Mouse (Mus musculus) heart, embryonic 10.5 days (tissue): ENCODE measurements at regions not wholly inside any gene's neighbourhood (a gene's known extent, or its start where the extent isn't known, plus 50 kb on each side); places are given as distances from the start of the nearest gene placed in this dataset.

Source experiments
- DNase-seq: peaks from one replicate; pipeline ENCODE4 v3.0.0-alpha.2; 2017; ENCODE audit warnings: low spot score
- H3K27ac ChIP-seq: fragments of 300-500 bp; sonication (generic); 2 replicates; pipeline ENCODE4 v1.5.1; 2016; ENCODE audit warnings: mild to moderate bottlenecking
- H3K27me3 ChIP-seq: fragments of 300-500 bp; sonication (generic); 2 replicates; pipeline ENCODE4 v1.6.1; 2016; ENCODE audit warnings: mild to moderate bottlenecking; ENCODE audit not compliant: poor library complexity, insufficient read depth, severe bottlenecking
- H3K36me3 ChIP-seq: fragments of 300-500 bp; sonication (generic); 2 replicates; pipeline ENCODE4 v1.6.1; 2016; ENCODE audit warnings: mild to moderate bottlenecking, moderate library complexity
- H3K4me1 ChIP-seq: fragments of 300-500 bp; sonication (generic); 2 replicates; pipeline ENCODE4 v1.6.1; 2016; ENCODE audit warnings: mild to moderate bottlenecking
- H3K4me3 ChIP-seq: fragments of 300-500 bp; sonication (generic); 2 replicates; pipeline ENCODE4 v1.5.1; 2016; ENCODE audit warnings: mild to moderate bottlenecking, moderate library complexity
- H3K9me3 ChIP-seq: fragments of 300-500 bp; sonication (generic); 2 replicates; pipeline ENCODE4 v1.6.1; 2016; ENCODE audit warnings: mild to moderate bottlenecking, moderate library complexity
- WGBS: fragments of 180-500 bp; shearing (Covaris S2); methylation state at CpG from one replicate; pipeline ENCODE4 v1.1.7; 2016; 5-methylcytosine and 5-hydroxymethylcytosine counted together

- no peak for DNase-seq
- no peak overlapping the region for H3K4me3 ChIP-seq
- no peaks in the 10 kb centered on the region for H3K27me3 ChIP-seq
- WGBS: 53% methylated on average over 2 of the region's 2 CpGs
- peaks cover 15% of the 10 kb centered on the region for H3K4me1 ChIP-seq
- H3K27ac ChIP-seq: no peak overlapping the region
- H3K9me3 ChIP-seq: no peaks in the 10 kb centered on the region
- H3K36me3 ChIP-seq: no peaks in the 10 kb centered on the region
These were observed 54.2 kb upstream of the Plppr5 start for GRCm38 (mm10) chr3:117520461-117520860.

- no peak overlapping the region for H3K4me3 ChIP-seq
- no peaks in the 10 kb centered on the region for H3K36me3 ChIP-seq
- no peaks in the 10 kb centered on the region for H3K27me3 ChIP-seq
- H3K27ac ChIP-seq: no peak overlapping the region
- DNase-seq: no peak
- no peaks in the 10 kb centered on the region for H3K9me3 ChIP-seq
- H3K4me1 ChIP-seq: no peaks in the 10 kb centered on the region
These were observed 66.5 kb upstream of the Plppr5 start for GRCm38 (mm10) chr3:117508090-117508489.

GRCm38 (mm10) chr3:117506151-117506723 lies 68.4 kb upstream of the Plppr5 start:
- no peaks in the 10 kb centered on the region for H3K27me3 ChIP-seq
- H3K27ac ChIP-seq: no peak overlapping the region
- DNase-seq: no peak
- no peaks in the 10 kb centered on the region for H3K4me1 ChIP-seq
- H3K9me3 ChIP-seq: no peaks in the 10 kb centered on the region
- H3K36me3 ChIP-seq: no peaks in the 10 kb centered on the region
- WGBS: 75% methylated on average over 1 of the region's 1 CpGs
- no peak overlapping the region for H3K4me3 ChIP-seq

- no peaks in the 10 kb centered on the region for H3K27me3 ChIP-seq
- H3K36me3 ChIP-seq: no peaks in the 10 kb centered on the region
- no peak overlapping the region for H3K27ac ChIP-seq
- H3K4me1 ChIP-seq: no peaks in the 10 kb centered on the region
- no peaks in the 10 kb centered on the region for H3K9me3 ChIP-seq
- no peak overlapping the region for H3K4me3 ChIP-seq
- no peak for DNase-seq
- whole genome bisulfite sequencing: 45% methylated on average over 5 of the region's 5 CpGs
These were observed 73.5 kb upstream of the Plppr5 start for GRCm38 (mm10) chr3:117501107-117501506.

GRCm38 (mm10) chr3:117498138-117498897 lies 76.3 kb upstream of the Plppr5 start:
- 84% methylated on average over 5 of the region's 5 CpGs for WGBS
- Histone ChIP-seq H3K4me1 (no peaks in the 10 kb centered on the region), H3K27ac (no peak overlapping the region), H3K9me3 (no peaks in the 10 kb centered on the region), H3K4me3 (no peak overlapping the region), H3K36me3 (no peaks in the 10 kb centered on the region), H3K27me3 (no peaks in the 10 kb centered on the region)
- no peak for DNase-seq

- Histone ChIP-seq H3K36me3 (no peaks in the 10 kb centered on the region), H3K9me3 (no peaks in the 10 kb centered on the region)
These were observed 80.5 kb upstream of the Plppr5 start for GRCm38 (mm10) chr3:117494118-117494517.

GRCm38 (mm10) chr3:117487281-117488027 lies 87.2 kb upstream of the Plppr5 start:
- Histone ChIP-seq H3K36me3 (no peaks in the 10 kb centered on the region), H3K4me1 (no peaks in the 10 kb centered on the region), H3K9me3 (no peaks in the 10 kb centered on the region), H3K27ac (no peak overlapping the region), H3K4me3 (no peak overlapping the region), H3K27me3 (no peaks in the 10 kb centered on the region)
- WGBS: 80% methylated on average over 11 of the region's 11 CpGs
- DNase-seq: no peak

More at GRCm38 (mm10) chr3:117494118-117494517, 80.5 kb upstream of the Plppr5 start:
- no peak overlapping the region for H3K4me3 ChIP-seq
- no peaks in the 10 kb centered on the region for H3K27me3 ChIP-seq
- no peak for DNase-seq
- no peaks in the 10 kb centered on the region for H3K4me1 ChIP-seq
- no peak overlapping the region for H3K27ac ChIP-seq
- WGBS: 64% methylated on average over 2 of the region's 2 CpGs

- Histone ChIP-seq H3K27me3 (no peaks in the 10 kb centered on the region), H3K4me3 (no peak overlapping the region), H3K9me3 (no peaks in the 10 kb centered on the region), H3K4me1 (no peaks in the 10 kb centered on the region), H3K27ac (no peak overlapping the region), H3K36me3 (no peaks in the 10 kb centered on the region)
- DNase-seq: no peak
- 76% methylated on average over 2 of the region's 2 CpGs for WGBS
These were observed 88.3 kb upstream of the Plppr5 start for GRCm38 (mm10) chr3:117486351-117486750.

- no peaks in the 10 kb centered on the region for H3K9me3 ChIP-seq
- H3K36me3 ChIP-seq: no peaks in the 10 kb centered on the region
- H3K4me1 ChIP-seq: no peaks in the 10 kb centered on the region
- H3K4me3 ChIP-seq: no peak overlapping the region
- no peak for DNase-seq
- no peaks in the 10 kb centered on the region for H3K27me3 ChIP-seq
- H3K27ac ChIP-seq: no peak overlapping the region
- WGBS: 50% methylated on average over 3 of the region's 3 CpGs
These were observed 94.5 kb upstream of the Plppr5 start for GRCm38 (mm10) chr3:117480131-117480530.

- no peak for DNase-seq
- 93% methylated on average over 2 of the region's 2 CpGs for WGBS
- Histone ChIP-seq H3K4me3 (no peak overlapping the region), H3K27ac (no peak overlapping the region), H3K9me3 (no peaks in the 10 kb centered on the region), H3K4me1 (no peaks in the 10 kb centered on the region), H3K36me3 (no peaks in the 10 kb centered on the region), H3K27me3 (no peaks in the 10 kb centered on the region)
These were observed 98.8 kb upstream of the Plppr4 start for GRCm38 (mm10) chr3:117459507-117459906.

GRCm38 (mm10) chr3:117450559-117450958 lies 89.9 kb upstream of the Plppr4 start:
- 83% methylated on average over 7 of the region's 7 CpGs for WGBS
- DNase-seq: no peak
- no peaks in the 10 kb centered on the region for H3K4me1 ChIP-seq
- H3K27me3 ChIP-seq: no peaks in the 10 kb centered on the region
- no peaks in the 10 kb centered on the region for H3K9me3 ChIP-seq
- H3K4me3 ChIP-seq: no peak overlapping the region
- H3K36me3 ChIP-seq: no peaks in the 10 kb centered on the region
- no peak overlapping the region for H3K27ac ChIP-seq

- DNase-seq: no peak
- no peak overlapping the region for H3K27ac ChIP-seq
- H3K36me3 ChIP-seq: no peaks in the 10 kb centered on the region
- H3K27me3 ChIP-seq: no peaks in the 10 kb centered on the region
- 62% methylated on average over 3 of the region's 3 CpGs for WGBS
- H3K9me3 ChIP-seq: no peaks in the 10 kb centered on the region
- no peak overlapping the region for H3K4me3 ChIP-seq
- H3K4me1 ChIP-seq: peaks cover 11% of the 10 kb centered on the region; the same call in 1 of the 2 replicates
These were observed 81.2 kb upstream of the Plppr4 start for GRCm38 (mm10) chr3:117441887-117442286.

- no peak for DNase-seq
- Histone ChIP-seq H3K4me3 (no peak overlapping the region), H3K4me1 (peaks cover 14% of the 10 kb centered on the region; the same call in 1 of the 2 replicates), H3K9me3 (no peaks in the 10 kb centered on the region), H3K27me3 (no peaks in the 10 kb centered on the region), H3K27ac (peak overlapping the region; percentile 59), H3K36me3 (no peaks in the 10 kb centered on the region)
- 10% methylated on average over 4 of the region's 4 CpGs for WGBS
These were observed 79.6 kb upstream of the Plppr4 start for GRCm38 (mm10) chr3:117440294-117440693.
